Comparison of ENCODE assay signal across 11 mouse cellular contexts in genomic region chr19:42000446-42000958, GRCm38 (mm10). TPM values are rescaled to one million over a fixed set of nuclear protein-coding genes. Genes with fewer than 3 reads are reported as not detected.
DNase-seq lines count a peak whose midpoint lies in the region; ATAC-seq and TF ChIP-seq lines count a peak whose summit lies in the region.
"Had no signal": no experiment of that assay in that cellular context is flagged by ENCODE, and none has a peak within 500 bp of the region (broad histone marks: within the 10 kb centered on the region; RNA-seq: fewer than 3 reads in every experiment).

No protein-coding gene starts in this region.

- H3K9me3 ChIP-seq in intestine, embryonic 14.5 days (ENCODE audit: control insufficient read depth, low read length) = no peaks in the 10 kb centered on the region
- no peaks in the 10 kb centered on the region for H3K9me3 ChIP-seq in intestine, postnatal 0 days (ENCODE audit: control insufficient read depth)
- H3K9me3 ChIP-seq in embryonic facial prominence, embryonic 12.5 days = no peaks in the 10 kb centered on the region
- H3K9me3 ChIP-seq in intestine, embryonic 15.5 days = no peaks in the 10 kb centered on the region
- H3K9me3 ChIP-seq in forebrain, embryonic 13.5 days (replicated peaks) = no peaks in the 10 kb centered on the region
- H3K9me3 ChIP-seq: hindbrain, embryonic 15.5 days had no signal

- H3K27me3 ChIP-seq in intestine, embryonic 14.5 days (replicated peaks; ENCODE audit: control insufficient read depth, insufficient read depth, low read length) = no peaks in the 10 kb centered on the region
- no peaks in the 10 kb centered on the region for H3K27me3 ChIP-seq in intestine, postnatal 0 days (replicated peaks; ENCODE audit: control insufficient read depth, insufficient read depth, low read length)
- no peaks in the 10 kb centered on the region for H3K27me3 ChIP-seq in embryonic facial prominence, embryonic 12.5 days
- H3K27me3 ChIP-seq in intestine, embryonic 15.5 days (replicated peaks) = no peaks in the 10 kb centered on the region
- no peaks in the 10 kb centered on the region for H3K27me3 ChIP-seq in forebrain, embryonic 13.5 days
- H3K27me3 ChIP-seq: hindbrain, embryonic 15.5 days had no signal

- no peak for ATAC-seq in intestine, embryonic 14.5 days (replicated peaks; ENCODE audit: low FRiP score, low TSS enrichment, low read depth)
- no peak for ATAC-seq in intestine, postnatal 0 days
- no peak for ATAC-seq in embryonic facial prominence, embryonic 12.5 days (ENCODE audit: insufficient number of reproducible peaks, insufficient read depth, low FRiP score, low TSS enrichment)
- peak; percentile 37; the same call in 1 of the 2 replicates for ATAC-seq in intestine, embryonic 15.5 days
- ATAC-seq in forebrain, embryonic 13.5 days = no peak

- no peak overlapping the region for H3K4me2 ChIP-seq in intestine, embryonic 14.5 days (ENCODE audit: low read length)
- no peak overlapping the region for H3K4me2 ChIP-seq in intestine, postnatal 0 days (replicated peaks; ENCODE audit: low read depth)
- H3K4me2 ChIP-seq in embryonic facial prominence, embryonic 12.5 days (replicated peaks) = no peak overlapping the region
- peak overlapping the region; percentile 20; the same call in 1 of the 2 replicates for H3K4me2 ChIP-seq in intestine, embryonic 15.5 days (replicated peaks)
- H3K4me2 ChIP-seq in forebrain, embryonic 13.5 days = no peak overlapping the region
- H3K4me2 ChIP-seq: hindbrain, embryonic 15.5 days had no signal

- DNase-seq in intestine, embryonic 14.5 days (ENCODE audit: low spot score) = no peak
- DNase-seq in lung, postnatal 4 days = peak; percentile 44 to 81
- no peak for DNase-seq in Muller cell, postnatal 12 days (ENCODE audit: inconsistent ontology term)
- DNase-seq in frontal cortex, postnatal 10 days (ENCODE audit: low spot score in 2 of 2) = no peak

- 30% methylated on average over 4 of the region's 4 CpGs for WGBS in intestine, embryonic 14.5 days
- 22% methylated on average over 4 of the region's 4 CpGs for WGBS in intestine, postnatal 0 days
- WGBS in embryonic facial prominence, embryonic 12.5 days = 31% methylated on average over 4 of the region's 4 CpGs
- WGBS in intestine, embryonic 15.5 days = 24% methylated on average over 4 of the region's 4 CpGs
- WGBS in forebrain, embryonic 13.5 days = 79% methylated on average over 4 of the region's 4 CpGs

- H3K36me3 ChIP-seq in intestine, embryonic 14.5 days (ENCODE audit: control insufficient read depth, insufficient read depth, low read length) = no peaks in the 10 kb centered on the region
- no peaks in the 10 kb centered on the region for H3K36me3 ChIP-seq in intestine, postnatal 0 days (ENCODE audit: control insufficient read depth, insufficient read depth)
- H3K36me3 ChIP-seq in embryonic facial prominence, embryonic 12.5 days = no peaks in the 10 kb centered on the region
- no peaks in the 10 kb centered on the region for H3K36me3 ChIP-seq in intestine, embryonic 15.5 days
- no peaks in the 10 kb centered on the region for H3K36me3 ChIP-seq in forebrain, embryonic 13.5 days (ENCODE audit: poor library complexity, severe bottlenecking)
- H3K36me3 ChIP-seq: hindbrain, embryonic 15.5 days had no signal

- TF ChIP-seq CTCF in intestine, postnatal 0 days (IDR thresholded peaks at IDR 0.05; ENCODE audit: low read depth) = no peak

- no peak overlapping the region for H3K4me3 ChIP-seq in intestine, embryonic 14.5 days (ENCODE audit: low read depth, low read length)
- H3K4me3 ChIP-seq in intestine, postnatal 0 days (ENCODE audit: low read depth, low read length) = no peak overlapping the region
- no peak overlapping the region for H3K4me3 ChIP-seq in embryonic facial prominence, embryonic 12.5 days
- H3K4me3 ChIP-seq in intestine, embryonic 15.5 days (replicated peaks) = no peak overlapping the region
- no peak overlapping the region for H3K4me3 ChIP-seq in forebrain, embryonic 13.5 days
- H3K4me3 ChIP-seq: erythroblast, embryonic 14.5 days; hindbrain, embryonic 15.5 days had no signal

- peaks cover 22% of the 10 kb centered on the region for H3K4me1 ChIP-seq in intestine, embryonic 14.5 days (replicated peaks; ENCODE audit: control insufficient read depth, insufficient read depth, low read length)
- 0 out of 2 replicates have a peak, but pooled peaks cover 14% of the 10 kb centered on the region for H3K4me1 ChIP-seq in intestine, postnatal 0 days (replicated peaks; ENCODE audit: control insufficient read depth, insufficient read depth, low read length)
- peaks cover 32% of the 10 kb centered on the region for H3K4me1 ChIP-seq in embryonic facial prominence, embryonic 12.5 days
- peaks cover 33% of the 10 kb centered on the region for H3K4me1 ChIP-seq in intestine, embryonic 15.5 days (replicated peaks)
- no peaks in the 10 kb centered on the region for H3K4me1 ChIP-seq in forebrain, embryonic 13.5 days
- H3K4me1 ChIP-seq: hindbrain, embryonic 15.5 days had no signal

- peak overlapping the region; percentile 82 for H3K27ac ChIP-seq in intestine, embryonic 14.5 days (ENCODE audit: low read depth)
- no peak overlapping the region for H3K27ac ChIP-seq in intestine, postnatal 0 days (ENCODE audit: low read depth, low read length)
- H3K27ac ChIP-seq in embryonic facial prominence, embryonic 12.5 days = peak overlapping the region; percentile 63
- peak overlapping the region; percentile 68 for H3K27ac ChIP-seq in intestine, embryonic 15.5 days
- H3K27ac ChIP-seq in forebrain, embryonic 13.5 days = no peak overlapping the region
- H3K27ac ChIP-seq: hindbrain, embryonic 15.5 days; liver, embryonic 14.5 days had no signal

- H3K9ac ChIP-seq in intestine, embryonic 14.5 days (ENCODE audit: low read length) = no peak overlapping the region
- H3K9ac ChIP-seq in intestine, postnatal 0 days (ENCODE audit: low read depth, low read length) = no peak overlapping the region
- H3K9ac ChIP-seq in embryonic facial prominence, embryonic 12.5 days = no peak overlapping the region
- no peak overlapping the region for H3K9ac ChIP-seq in intestine, embryonic 15.5 days
- H3K9ac ChIP-seq in forebrain, embryonic 13.5 days = no peak overlapping the region
- H3K9ac ChIP-seq: hindbrain, embryonic 15.5 days; liver, embryonic 14.5 days had no signal

RNA-seq across cellular contexts. Expression of gene Ubtd1, which starts 18.9 kb away (rescaled TPM):
- polyA plus RNA-seq in intestine, embryonic 14.5 days (2014; fragmentation: Nextera tagmentation; extraction: Ambion mirVana) = 9.1 and 9.9 TPM in 2 replicates
- 12.0 and 12.5 TPM in 2 replicates for polyA plus RNA-seq in intestine, postnatal 0 days (2015; fragmentation: Nextera tagmentation; extraction: Ambion mirVana)
- polyA plus RNA-seq in embryonic facial prominence, embryonic 12.5 days (2016; fragmentation: Nextera tagmentation; extraction: Ambion mirVana) = 20.3 and 20.5 TPM in 2 replicates
- polyA plus RNA-seq in intestine, embryonic 15.5 days (2015; fragmentation: Nextera tagmentation; extraction: Ambion mirVana) = 12.2 and 12.4 TPM in 2 replicates
- polyA plus RNA-seq in forebrain, embryonic 13.5 days (2015; fragmentation: Nextera tagmentation; extraction: Ambion mirVana) = 5.7 and 5.8 TPM in 2 replicates

RNA-seq across cellular contexts. Expression of gene Mms19, which starts 19.5 kb away (rescaled TPM):
- 36.3 and 41.0 TPM in 2 replicates for polyA plus RNA-seq in intestine, embryonic 14.5 days (2014; fragmentation: Nextera tagmentation; extraction: Ambion mirVana)
- polyA plus RNA-seq in intestine, postnatal 0 days (2015; fragmentation: Nextera tagmentation; extraction: Ambion mirVana) = 9.6 and 14.1 TPM in 2 replicates
- 41.5 and 41.7 TPM in 2 replicates for polyA plus RNA-seq in embryonic facial prominence, embryonic 12.5 days (2016; fragmentation: Nextera tagmentation; extraction: Ambion mirVana)
- polyA plus RNA-seq in intestine, embryonic 15.5 days (2015; fragmentation: Nextera tagmentation; extraction: Ambion mirVana) = 26.5 and 26.8 TPM in 2 replicates
- polyA plus RNA-seq in forebrain, embryonic 13.5 days (2015; fragmentation: Nextera tagmentation; extraction: Ambion mirVana) = 32.6 and 35.2 TPM in 2 replicates

RNA-seq across cellular contexts. Expression of gene Ankrd2, which starts 35.3 kb away (rescaled TPM):
- 0.27 and 0.32 TPM in 2 replicates for polyA plus RNA-seq in intestine, embryonic 14.5 days (2014; fragmentation: Nextera tagmentation; extraction: Ambion mirVana)
- polyA plus RNA-seq in intestine, postnatal 0 days (2015; fragmentation: Nextera tagmentation; extraction: Ambion mirVana) = 0.42 TPM in 1 of 2 replicates, not detected in the other
- 0.24 and 0.27 TPM in 2 replicates for polyA plus RNA-seq in embryonic facial prominence, embryonic 12.5 days (2016; fragmentation: Nextera tagmentation; extraction: Ambion mirVana)
- polyA plus RNA-seq in intestine, embryonic 15.5 days (2015; fragmentation: Nextera tagmentation; extraction: Ambion mirVana) = 0.18 TPM in 1 of 2 replicates, not detected in the other
- polyA plus RNA-seq in forebrain, embryonic 13.5 days (2015; fragmentation: Nextera tagmentation; extraction: Ambion mirVana) = 0.15 and 0.21 TPM in 2 replicates
- polyA plus RNA-seq: erythroblast, embryonic 14.5 days had no signal

RNA-seq across cellular contexts. Expression of gene Hoga1, which starts 44.9 kb away (rescaled TPM):
- polyA plus RNA-seq in intestine, embryonic 14.5 days (2014; fragmentation: Nextera tagmentation; extraction: Ambion mirVana) = 1.4 and 1.7 TPM in 2 replicates
- polyA plus RNA-seq in intestine, postnatal 0 days (2015; fragmentation: Nextera tagmentation; extraction: Ambion mirVana) = 16.2 and 17.6 TPM in 2 replicates
- polyA plus RNA-seq in embryonic facial prominence, embryonic 12.5 days (2016; fragmentation: Nextera tagmentation; extraction: Ambion mirVana) = 1.3 and 1.9 TPM in 2 replicates
- 1.6 and 1.7 TPM in 2 replicates for polyA plus RNA-seq in intestine, embryonic 15.5 days (2015; fragmentation: Nextera tagmentation; extraction: Ambion mirVana)
- polyA plus RNA-seq in forebrain, embryonic 13.5 days (2015; fragmentation: Nextera tagmentation; extraction: Ambion mirVana) = 0.79 and 1.1 TPM in 2 replicates
- polyA plus RNA-seq: erythroblast, embryonic 14.5 days had no signal

RNA-seq across cellular contexts. Expression of gene 4933411K16Rik, which starts 51.5 kb away (rescaled TPM):
- 0.13 TPM in 1 of 2 replicates, not detected in the other for polyA plus RNA-seq in intestine, embryonic 14.5 days (2014; fragmentation: Nextera tagmentation; extraction: Ambion mirVana)
- polyA plus RNA-seq in intestine, postnatal 0 days (2015; fragmentation: Nextera tagmentation; extraction: Ambion mirVana) = 0.08 TPM in 1 of 2 replicates, not detected in the other
- not detected in 2 replicates for polyA plus RNA-seq in embryonic facial prominence, embryonic 12.5 days (2016; fragmentation: Nextera tagmentation; extraction: Ambion mirVana)
- polyA plus RNA-seq in intestine, embryonic 15.5 days (2015; fragmentation: Nextera tagmentation; extraction: Ambion mirVana) = not detected in 2 replicates
- not detected in 2 replicates for polyA plus RNA-seq in forebrain, embryonic 13.5 days (2015; fragmentation: Nextera tagmentation; extraction: Ambion mirVana)
- polyA plus RNA-seq: erythroblast, embryonic 14.5 days had no signal

Comparison
In these comparisons a context has a peak if more than half of its experiments do, and no peak if none do; other contexts are left out.
1. H3K27ac ChIP-seq: peak in intestine, embryonic 14.5 days (single experiment), embryonic facial prominence, embryonic 12.5 days (single experiment) and intestine, embryonic 15.5 days (single experiment); none in intestine, postnatal 0 days (single experiment) and forebrain, embryonic 13.5 days (single experiment).
2. DNase-seq: peak in lung, postnatal 4 days (2 of 2); none in intestine, embryonic 14.5 days (single experiment), Muller cell, postnatal 12 days (single experiment) and frontal cortex, postnatal 10 days (0 of 2).